Mouse (Mus musculus) left cerebral cortex, adult 11 months (tissue): ENCODE measurements around the gene Cuedc2.

ENCODE experiments used
- DNase-seq: peaks from one replicate; pipeline ENCODE4 v3.0.0; 2022; ENCODE audit warnings: low spot score

Cuedc2 gene

DNA sequence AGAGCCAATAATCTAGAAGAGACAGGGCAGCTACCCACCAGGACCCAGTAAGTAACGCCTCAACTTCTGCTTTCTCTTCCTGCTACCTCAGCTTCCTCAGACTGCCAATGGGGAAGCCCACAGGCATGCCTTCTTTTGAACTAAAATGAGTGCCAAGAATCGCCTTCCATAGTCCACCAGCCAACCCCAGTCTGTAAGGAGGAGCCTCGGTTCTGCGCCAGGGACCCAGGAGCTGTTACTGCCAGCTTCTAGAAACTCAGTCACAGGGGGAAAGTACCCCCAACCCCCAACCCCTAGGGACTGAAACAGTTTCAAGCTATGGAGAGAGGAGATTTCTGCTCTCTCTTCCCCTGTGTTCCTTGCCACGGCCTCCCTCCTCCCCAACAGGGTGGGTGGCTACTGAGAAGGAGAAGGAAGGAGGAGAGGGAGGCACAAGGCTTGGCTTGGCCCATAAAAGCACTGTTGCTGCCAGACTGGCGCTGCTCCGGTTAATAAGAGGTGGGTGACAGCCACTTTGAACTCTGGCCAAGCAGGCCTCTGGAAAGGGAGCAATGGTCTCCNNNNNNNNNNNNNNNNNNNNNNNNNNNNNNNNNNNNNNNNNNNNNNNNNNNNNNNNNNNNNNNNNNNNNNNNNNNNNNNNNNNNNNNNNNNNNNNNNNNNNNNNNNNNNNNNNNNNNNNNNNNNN lies 927 bp upstream of the Cuedc2 start:
- no peak for DNase-seq

DNA sequence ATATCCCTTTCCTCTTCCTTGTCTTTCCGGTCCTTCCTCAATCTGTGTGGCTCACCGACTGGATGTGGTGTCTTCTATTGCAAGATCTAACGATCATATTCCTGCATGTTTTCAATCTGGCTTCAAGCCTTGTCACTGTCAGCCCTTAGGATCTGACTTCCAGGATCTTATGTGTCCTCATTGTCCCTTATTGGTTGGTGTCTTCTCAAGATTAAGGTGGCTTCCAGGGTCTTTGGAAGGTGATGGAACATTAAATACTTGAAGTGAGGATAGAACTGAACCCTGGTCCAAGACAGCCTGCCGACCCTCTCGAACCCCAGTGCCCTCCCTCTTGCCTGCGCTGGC lies 412 bp upstream of the Cuedc2 start:
- DNase-seq, result no peak

DNA sequence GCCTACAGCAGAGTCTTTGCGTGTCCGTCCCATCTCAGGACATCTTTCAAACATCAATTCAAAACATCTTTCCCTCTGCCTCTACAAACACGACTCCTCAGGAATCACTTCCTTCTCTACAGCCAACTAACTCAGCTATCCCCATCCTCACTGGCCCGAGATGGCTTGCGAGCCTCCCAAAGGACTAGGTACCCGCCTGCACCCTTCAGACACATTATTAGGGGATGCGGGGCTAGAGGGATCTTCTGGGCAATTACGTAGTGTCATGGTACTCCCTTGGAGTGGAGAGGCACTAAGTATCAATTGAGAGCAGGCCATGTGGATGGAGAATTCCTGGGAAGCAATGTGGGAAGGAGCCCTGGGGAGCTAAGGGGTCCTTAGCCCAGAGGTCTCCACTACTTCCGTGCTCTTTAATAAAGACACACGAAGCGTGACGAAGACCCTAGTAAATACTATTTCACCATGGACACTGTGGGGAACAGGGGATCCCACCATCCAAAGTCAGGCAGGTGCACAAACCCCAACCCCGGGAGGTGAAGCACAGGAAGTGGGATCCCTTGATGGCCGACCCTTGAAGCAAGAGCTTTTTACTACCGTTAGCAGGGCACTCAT lies 677 bp downstream of the Cuedc2 start:
- no peak for DNase-seq

DNA sequence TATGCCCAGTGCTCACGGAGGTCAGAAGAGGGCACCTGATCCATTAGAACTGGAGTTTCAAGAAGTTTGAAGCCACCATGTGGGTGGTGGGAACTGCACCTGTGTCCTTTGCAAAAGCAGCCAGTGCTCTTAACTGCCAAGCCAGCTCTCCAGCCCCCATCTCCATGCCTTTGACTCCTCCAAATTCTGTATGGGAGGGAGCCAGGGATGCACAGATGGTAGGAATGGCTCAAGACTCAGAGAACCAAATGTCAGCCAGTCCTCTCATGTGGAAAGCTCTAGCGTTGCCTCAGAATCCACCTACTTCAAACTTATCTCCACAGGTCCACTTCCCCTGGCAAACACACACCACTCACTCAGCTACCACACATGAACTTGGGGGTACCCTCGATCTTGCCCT lies 4.6 kb downstream of the Cuedc2 start:
- no peak for DNase-seq

DNA sequence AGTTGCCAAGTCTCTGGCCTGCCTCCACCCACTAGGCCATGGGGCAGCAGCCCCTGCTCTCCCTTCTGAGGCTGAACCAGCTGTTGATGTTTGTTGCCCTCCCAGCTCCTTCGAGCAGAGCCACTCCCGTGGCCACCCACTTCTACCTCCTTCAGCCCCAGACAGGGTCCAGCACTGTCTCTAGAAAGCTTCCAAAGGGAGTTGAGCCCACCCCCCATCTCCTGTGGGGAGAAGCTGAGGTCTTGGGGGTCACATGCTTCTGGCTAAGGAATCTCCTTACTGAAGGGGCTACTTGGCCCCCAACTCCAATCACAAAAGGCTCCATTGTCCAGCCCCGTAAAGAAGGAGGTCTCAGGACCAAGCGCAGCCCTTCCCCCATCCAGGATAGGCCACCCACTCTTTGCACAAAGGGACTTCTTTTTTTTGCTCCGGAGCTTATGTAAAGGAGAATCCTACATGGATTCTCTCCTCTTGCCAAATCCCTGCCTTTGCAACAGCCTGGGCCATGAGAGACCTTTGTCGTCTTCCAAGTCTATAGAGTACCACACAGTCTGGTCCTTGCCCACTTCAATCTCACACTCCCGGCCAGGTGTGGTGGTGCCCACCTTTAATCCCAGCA lies 5.7 kb downstream of the Cuedc2 start:
- no peak for DNase-seq

DNA sequence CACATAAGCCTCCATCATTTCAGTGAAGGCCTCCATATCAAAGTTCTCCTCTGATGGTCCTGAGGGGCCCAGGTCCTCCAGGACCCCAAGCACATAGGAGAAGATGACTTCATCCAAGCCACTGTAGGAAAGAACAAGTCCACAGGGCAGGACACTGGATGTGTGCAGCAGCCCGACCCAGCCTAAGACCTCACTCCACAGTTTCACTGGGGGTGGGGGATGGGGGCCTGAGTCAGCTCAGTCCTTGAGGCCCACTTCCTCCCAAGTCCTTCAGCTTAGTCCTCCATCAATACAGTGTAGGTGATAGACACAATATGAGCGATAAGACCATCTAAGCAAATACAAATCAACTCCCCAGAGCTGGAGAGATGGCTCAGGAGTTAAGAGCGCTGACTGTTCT lies 6.6 kb downstream of the Cuedc2 start:
- no peak for DNase-seq

DNA sequence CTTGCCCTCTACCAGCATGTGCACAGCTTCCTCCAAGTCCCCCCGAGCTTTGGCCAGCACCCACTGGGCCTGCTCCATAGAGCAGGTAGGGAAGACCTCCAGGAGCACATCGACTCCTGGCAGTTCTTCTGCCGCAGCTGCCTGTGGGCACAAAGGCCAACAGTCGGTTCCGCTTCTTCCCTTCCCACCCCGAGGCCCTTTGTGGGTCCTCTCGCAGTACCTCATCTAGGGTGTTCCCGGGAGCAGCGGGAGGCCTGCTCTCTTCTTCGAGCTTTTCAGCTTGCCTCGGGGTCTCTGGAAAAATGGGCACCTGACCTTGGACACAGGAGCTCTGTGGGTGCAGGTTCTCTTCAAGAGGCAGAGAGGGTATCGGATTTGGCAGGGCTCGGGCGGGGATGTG lies 7.2 kb downstream of the Cuedc2 start:
- no peak for DNase-seq

DNA sequence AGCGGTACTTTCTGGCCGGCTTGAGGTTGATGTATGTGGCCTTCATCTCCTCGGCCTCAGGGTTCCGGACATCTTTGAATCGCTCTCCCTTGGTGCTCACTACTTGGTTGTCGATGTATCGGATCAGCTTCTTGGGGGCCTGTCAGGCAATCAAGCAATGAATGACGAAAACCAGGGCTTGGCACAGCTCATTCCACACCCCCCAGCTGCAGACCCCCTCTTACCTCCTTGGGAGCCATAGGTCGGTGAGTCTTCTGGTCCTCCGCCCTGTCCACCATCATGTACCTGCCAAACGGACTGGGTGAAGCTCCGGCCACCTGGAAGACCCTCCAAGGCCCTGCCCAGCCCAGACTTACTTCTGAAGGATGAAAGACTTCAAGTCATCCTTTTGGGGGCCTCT lies 7.8 kb downstream of the Cuedc2 start:
- DNase-seq, result no peak

DNA sequence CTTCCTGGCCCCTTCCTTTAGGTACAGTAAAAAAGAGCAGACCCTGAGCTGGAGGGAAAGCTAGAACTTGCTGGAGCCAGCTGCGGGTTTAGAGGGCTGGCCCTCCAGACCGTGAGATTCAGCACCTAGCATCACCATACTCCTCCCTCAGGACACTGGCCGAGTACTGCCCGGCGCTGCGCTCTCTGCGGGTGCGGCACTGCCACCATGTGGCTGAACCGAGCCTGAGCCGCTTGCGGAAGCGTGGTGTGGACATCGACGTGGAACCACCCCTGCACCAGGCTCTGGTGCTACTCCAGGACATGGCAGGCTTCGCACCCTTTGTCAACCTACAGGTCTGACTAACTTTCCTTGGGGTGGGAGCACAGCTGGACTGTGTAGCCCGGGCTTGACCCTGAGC lies 8.6 kb downstream of the Cuedc2 start:
- no peak for DNase-seq

DNA sequence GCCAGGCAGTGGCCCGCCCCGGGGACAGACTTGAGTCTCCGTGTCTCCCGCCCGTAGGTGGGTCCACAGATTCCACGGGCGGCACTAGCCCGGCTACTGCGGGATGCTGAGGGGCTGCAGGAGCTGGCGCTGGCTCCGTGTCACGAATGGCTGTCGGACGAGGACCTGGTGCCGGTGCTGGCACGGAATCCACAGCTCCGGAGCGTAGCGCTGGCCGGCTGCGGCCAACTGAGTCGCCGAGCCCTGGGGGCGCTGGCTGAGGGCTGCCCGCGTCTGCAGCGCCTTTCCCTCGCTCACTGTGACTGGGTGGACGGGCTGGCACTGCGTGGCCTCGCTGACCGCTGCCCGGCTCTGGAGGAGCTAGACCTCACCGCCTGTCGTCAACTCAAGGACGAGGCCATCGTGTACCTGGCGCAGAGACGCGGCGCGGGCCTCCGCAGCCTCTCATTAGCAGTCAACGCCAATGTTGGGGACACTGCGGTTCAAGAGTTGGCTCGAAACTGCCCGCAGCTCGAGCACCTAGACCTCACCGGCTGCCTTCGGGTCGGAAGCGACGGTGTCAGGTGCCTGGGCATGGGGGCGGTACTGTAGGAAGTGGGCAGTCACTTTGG lies 9.4 kb downstream of the Cuedc2 start:
- DNase-seq, result no peak

DNA sequence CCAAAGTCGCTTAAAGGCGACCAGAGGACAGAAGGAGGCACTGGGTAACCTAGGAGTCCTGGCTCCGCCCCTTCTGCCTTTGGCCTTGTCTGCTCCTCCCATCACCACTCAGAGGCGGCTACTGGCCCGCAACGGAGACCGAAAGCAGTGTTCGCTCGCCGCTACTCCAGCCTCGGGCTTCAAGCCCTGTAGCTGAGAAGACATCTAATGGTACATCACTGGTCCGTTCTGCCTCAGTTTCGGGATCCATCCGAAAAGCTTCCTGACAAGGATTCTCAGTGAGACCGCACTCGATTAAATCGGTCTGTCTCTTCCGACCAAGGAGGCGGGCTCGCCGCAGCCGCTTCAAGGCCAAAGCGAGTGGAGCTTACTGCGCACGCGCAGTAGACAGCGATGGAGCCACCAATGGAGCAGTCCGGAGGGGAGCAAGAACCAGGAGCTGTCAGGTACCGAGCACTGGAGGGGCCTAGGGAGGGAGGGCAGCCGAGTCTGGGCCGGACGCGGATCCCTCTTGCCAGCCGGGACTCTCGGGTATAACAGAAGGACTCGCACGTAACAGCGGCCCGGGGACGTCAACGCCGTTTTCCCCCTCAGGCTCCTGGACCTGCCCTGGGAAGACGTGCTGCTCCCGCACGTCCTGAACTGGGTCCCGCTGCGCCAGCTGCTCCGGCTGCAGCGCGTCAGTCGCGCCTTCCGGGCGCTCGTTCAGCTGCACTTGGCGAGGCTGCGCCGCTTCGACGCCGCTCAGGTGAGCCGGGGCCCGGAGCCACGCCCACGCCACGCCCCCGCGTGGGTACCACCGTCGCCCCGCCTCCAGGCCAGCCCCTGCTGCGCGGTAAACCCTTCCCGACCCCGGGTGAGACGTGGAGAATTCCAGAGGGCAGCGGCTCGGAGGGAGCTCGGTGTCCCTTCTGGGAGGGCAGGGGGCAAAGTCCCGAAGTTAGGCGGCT lies 10.1 kb downstream of the Cuedc2 start, which contains the start of gene Fbxl15:
Fbxl15 (plus strand) TSS at position 104 of the 950 bp plus-strand sequence.
- peak; percentile 93 for DNase-seq

DNA sequence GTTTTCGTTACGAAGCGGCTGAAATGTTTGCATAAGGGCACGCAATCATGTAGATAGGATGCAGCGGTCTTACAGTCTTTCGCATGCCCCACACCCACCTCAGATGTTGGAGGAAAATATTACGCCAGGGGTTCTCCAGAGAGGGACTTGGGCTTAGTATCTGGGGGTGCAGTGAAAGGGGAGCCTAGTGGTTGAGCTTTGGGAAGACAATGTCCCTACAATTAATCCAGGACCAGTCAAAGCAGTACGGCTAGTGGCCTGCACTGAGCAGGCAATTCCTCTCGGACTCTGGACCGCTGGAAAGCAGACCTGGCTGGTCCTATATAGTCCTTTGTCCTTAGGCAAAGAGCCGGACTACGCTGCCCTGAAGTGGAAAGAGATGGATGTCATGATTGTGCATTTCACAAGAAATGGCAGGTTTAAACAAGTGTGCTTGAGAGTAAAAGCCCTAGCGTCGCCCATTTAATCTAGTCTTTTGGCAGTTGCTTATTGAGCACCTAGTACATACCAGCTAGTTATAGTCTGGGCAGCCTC lies 10.9 kb downstream of the Cuedc2 start:
- no peak for DNase-seq

DNA sequence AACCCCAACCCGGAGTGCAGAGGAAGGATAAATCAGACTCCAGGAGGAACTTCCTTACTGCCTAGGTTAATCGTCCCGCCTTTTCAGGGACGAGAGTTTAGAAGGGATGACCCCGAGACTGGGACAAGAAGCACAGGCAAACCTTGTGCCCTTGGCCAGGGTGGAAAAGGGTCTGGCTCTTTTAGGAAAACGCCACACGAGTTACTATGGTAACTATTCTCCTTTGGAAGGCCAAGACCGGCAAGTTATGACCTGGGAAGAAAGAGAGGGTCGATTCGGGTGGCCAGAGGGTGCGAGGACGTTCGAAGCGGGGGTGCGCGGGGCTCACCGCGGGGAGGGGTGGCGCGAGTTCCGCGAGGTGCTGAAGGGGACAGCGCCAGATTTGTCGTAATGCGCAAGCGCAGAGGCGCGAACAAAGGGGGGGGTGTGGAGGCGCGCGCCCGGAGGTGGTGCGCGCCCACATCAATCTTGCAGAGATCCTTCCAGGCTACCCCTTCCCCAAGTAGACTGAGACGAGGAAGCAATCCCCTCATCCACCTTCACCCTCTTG lies 11.7 kb downstream of the Cuedc2 start, which contains the start of gene Psd:
Psd (minus strand) TSS at position 401 of the 550 bp plus-strand sequence.
- DNase-seq, result no peak

DNA sequence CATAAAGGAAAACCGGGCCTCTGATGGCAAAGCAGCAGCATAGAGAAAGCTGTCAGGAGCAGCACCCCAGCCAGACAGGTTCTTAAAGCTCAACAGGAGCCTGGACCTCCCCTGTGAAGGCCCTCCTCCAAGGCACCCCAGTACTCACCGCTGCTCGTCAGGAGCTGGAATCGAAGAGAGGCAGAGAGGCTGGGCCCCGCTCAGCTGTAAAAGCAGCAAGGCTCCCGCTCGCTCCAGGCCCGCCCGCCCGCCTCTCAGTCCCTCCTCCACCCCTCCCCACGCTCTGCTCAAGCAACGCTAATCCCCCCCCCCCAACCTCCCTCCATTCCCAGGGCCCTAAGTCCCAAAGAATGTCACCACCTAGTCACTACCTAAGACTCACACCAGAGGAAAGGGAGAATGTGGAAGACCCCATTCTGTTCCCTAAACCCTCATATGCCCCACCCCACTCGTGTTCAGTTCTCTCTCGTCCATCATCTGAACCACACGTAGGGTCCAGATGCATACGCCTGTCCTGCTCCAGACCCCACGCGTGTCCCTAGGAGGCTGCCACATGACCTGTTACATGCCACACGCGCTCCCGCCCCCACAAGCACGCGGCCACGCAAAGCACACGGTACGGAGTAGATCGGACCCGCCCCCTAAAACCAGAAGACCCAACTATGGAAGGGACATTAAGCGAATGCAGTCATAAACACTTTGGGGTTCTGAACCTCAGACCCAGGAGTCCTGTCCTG lies 12.3 kb downstream of the Cuedc2 start:
- no peak for DNase-seq

DNA sequence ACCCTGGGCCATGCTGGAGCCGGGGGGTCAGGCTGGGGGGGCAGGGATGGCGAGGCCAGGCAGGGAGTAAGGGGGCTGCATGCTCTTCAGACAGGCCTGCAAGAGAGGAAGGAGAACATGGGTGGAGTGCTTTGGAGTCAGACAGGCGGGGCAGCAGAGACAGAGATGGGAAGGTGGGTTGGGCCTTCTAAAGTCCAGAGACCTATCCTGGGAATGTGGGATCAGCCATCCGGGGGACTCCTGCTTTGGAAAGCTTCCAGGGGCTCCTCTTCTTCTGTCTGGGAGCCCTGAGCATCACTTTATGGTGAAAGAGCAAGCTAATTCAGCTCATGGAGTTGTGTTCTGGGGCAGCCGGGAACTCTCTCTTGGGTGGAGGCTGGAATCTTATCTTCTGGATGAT lies 13.6 kb downstream of the Cuedc2 start:
- no peak for DNase-seq

DNA sequence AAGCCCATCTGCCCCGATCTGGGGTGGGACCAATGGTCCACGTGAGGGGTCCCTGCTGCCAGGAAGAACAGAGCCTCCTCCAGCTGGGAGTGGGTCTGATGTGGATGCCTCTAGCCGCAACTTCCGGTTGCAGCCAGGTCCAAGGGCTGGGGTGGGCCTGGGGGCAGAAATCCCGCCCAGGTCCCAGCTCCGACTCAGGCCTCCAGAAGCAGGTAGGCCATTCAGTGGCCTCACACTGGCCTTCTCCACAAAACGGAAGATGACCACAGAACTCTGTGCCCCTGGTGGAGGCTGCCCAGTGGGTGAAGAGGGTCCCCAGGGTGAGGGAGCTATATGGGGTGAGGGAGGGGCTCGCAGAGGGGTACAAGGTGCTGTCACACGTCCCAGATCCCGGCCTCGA lies 14.1 kb downstream of the Cuedc2 start:
- DNase-seq, result no peak

DNA sequence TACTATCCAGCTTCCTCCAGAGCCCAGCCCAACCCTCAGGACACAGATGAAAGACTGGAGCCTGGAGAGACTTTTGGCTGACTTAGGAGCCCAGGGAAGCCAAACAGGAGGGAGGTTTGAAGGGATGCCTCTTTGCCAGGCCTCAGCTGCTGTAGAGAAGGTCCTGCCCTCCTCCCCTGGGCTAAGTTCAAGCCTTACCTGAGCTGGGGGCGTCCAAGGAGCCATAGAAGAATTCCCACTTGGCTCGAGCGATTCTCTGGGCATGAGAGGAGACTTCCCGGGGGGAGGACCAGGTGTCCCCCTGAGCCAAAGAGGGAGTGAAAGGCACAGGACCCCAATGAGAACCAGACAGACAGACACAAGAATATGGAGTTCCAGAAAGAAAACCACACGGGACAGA lies 14.8 kb downstream of the Cuedc2 start:
- DNase-seq, result no peak

DNA sequence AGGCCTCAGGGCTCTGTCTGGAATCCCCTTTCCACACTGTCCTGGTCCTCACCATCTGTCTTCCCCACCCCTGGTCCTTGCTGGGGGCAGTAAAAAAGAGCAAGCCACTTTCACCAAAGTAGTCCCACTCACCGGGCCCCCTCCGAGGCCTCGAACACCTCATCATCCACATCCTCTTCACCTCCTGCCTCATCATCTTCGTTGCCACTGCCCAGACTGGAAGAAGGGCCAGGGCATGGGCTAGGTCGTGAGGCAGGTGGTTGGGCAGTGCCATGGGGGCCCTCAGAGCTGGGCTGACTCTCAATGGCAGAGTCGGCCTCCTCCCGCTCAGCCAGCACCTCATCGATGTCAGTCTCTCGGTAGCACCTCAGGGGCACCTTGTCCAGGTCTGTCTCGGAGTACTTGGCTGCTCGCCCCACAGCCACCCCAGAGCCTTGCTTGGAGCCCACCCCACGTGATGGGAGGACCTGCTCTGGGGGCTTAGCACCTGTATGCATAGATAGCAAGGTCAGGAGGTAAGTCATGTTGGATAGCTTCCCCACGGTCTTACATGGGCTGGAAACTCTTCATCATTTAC lies 15.4 kb downstream of the Cuedc2 start:
- DNase-seq, result no peak

DNA sequence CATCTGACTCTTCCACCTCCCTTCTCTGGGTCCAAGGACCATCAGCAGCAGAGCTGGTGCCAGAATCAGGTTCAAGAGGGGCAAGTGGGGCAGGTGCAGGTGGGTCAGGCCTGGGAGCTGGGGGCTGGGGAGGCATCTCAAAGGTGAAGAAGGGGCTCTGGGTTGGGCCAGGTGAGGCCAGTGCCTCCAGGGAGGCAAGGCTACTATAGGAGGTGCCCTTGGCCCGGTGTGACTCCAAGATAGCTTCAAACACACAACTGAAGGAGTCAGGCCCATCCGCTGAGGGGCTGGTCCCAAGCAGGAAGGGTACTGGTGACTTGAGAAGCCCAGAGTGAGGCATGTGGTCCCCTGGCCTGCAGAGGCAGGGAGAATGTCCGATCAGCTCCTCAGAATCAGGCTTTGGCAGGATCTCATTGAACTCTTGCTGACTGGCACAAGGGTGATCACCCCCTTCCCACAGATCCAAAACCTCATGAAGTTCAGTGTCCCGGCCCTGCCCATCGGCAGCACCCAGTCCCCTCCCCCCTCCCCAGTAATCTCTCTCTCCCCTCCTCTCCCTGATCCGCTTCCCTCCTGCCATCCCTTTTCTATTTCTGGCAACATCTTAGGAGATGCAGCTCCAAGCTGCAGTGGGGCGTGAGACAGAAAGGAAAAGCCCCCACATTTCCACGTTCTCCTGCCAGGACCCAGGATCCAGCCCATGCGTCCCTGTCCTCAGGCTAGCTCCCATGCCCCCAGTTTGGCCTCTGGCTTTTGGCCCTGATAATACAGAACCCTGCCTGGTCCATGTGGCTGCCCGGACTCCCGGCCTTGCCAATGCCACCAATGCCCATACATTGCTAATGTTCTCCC lies 16.1 kb downstream of the Cuedc2 start:
- DNase-seq, result no peak
